ENCODE assay signal across 30 mouse cellular contexts in genomic region chr6:56910910-56911309, GRCm38 (mm10). TPM values are rescaled to one million over a fixed set of nuclear protein-coding genes. Genes with fewer than 3 reads are reported as not detected.
DNase-seq lines count a peak whose midpoint lies in the region; ATAC-seq lines count a peak whose summit lies in the region.
"Had no signal": no experiment of that assay in that cellular context is flagged by ENCODE, and none has a peak within 500 bp of the region (broad histone marks: within the 10 kb centered on the region; RNA-seq: fewer than 3 reads in every experiment).

No protein-coding gene starts in this region.

- intact Hi-C loops in heart, postnatal 25 days (cut with DNase I) = loop anchor here (1.0 to 10.0 kb wide), 2 partner anchors 103 to 1426 kb away; no protein-coding TSS in a partner anchor

- H3K9ac ChIP-seq in heart, embryonic 12.5 days = no peak overlapping the region
- H3K9ac ChIP-seq in liver, embryonic 13.5 days = peak overlapping the region; percentile 63
- no peak overlapping the region for H3K9ac ChIP-seq in midbrain, embryonic 15.5 days
- H3K9ac ChIP-seq: embryonic facial prominence, embryonic 13.5 days; forebrain, embryonic 15.5 days; hindbrain, embryonic 12.5 days; limb, embryonic 13.5 days; lung, embryonic 14.5 days had no signal

- H3K4me2 ChIP-seq in heart, embryonic 12.5 days = no peak overlapping the region
- H3K4me2 ChIP-seq in liver, embryonic 13.5 days = peak overlapping the region; percentile 65
- no peak overlapping the region for H3K4me2 ChIP-seq in midbrain, embryonic 15.5 days
- H3K4me2 ChIP-seq: embryonic facial prominence, embryonic 13.5 days; forebrain, embryonic 15.5 days; hindbrain, embryonic 12.5 days; limb, embryonic 13.5 days; lung, embryonic 14.5 days; midbrain, embryonic 11.5 days had no signal

- ATAC-seq in heart, embryonic 12.5 days (ENCODE audit: insufficient number of reproducible peaks, low FRiP score) = peak; percentile 75
- peak; percentile 81 for ATAC-seq in erythroblast, adult 5-6 weeks (replicated peaks; ENCODE audit: low FRiP score, poor library complexity, severe bottlenecking)
- peak; percentile 95 for ATAC-seq in liver, embryonic 13.5 days (ENCODE audit: low read depth)
- ATAC-seq in megakaryocyte-erythroid progenitor cell, adult 5-6 weeks (replicated peaks; ENCODE audit: low FRiP score, low TSS enrichment, poor library complexity, severe bottlenecking) = peak; percentile 85
- no peak for ATAC-seq in midbrain, embryonic 15.5 days (replicated peaks)
- ATAC-seq: CD4-positive, CD25-positive, alpha-beta regulatory T cell, adult 4 months; forebrain, embryonic 15.5 days; intestine, postnatal 0 days had no signal

- DNase-seq in heart, postnatal 25 days (ENCODE audit: low spot score) = no peak
- peak; percentile 66 for DNase-seq in liver, embryonic 13.5 days
- no peak for DNase-seq in cerebellum, adult 11 months
- DNase-seq: cerebellum, adult 8-10 months; cerebellum, postnatal 36 days; embryo, embryonic 11 days; gastrocnemius, postnatal 10 days; heart, adult 18-20 months; kidney, postnatal 25 days; layer of hippocampus, postnatal 36 days; lung, embryonic 14.5 days had no signal

- 76% methylated on average over 2 of the region's 2 CpGs for WGBS in heart, embryonic 12.5 days
- WGBS in liver, embryonic 13.5 days (ENCODE audit: insufficient replicate concordance) = 12% methylated on average over 2 of the region's 2 CpGs
- WGBS in midbrain, embryonic 15.5 days = 87% methylated on average over 2 of the region's 2 CpGs

- no peak overlapping the region for H3K27ac ChIP-seq in heart, embryonic 12.5 days (ENCODE audit: poor library complexity, severe bottlenecking)
- H3K27ac ChIP-seq in liver, embryonic 13.5 days = peak overlapping the region; percentile 91
- H3K27ac ChIP-seq in midbrain, embryonic 15.5 days = no peak overlapping the region
- H3K27ac ChIP-seq: embryonic facial prominence, embryonic 13.5 days; forebrain, embryonic 15.5 days; hindbrain, embryonic 12.5 days; limb, embryonic 13.5 days had no signal

- H3K4me1 ChIP-seq in heart, embryonic 12.5 days (replicated peaks) = peaks cover 11% of the 10 kb centered on the region
- peaks cover 98% of the 10 kb centered on the region for H3K4me1 ChIP-seq in liver, embryonic 13.5 days (replicated peaks)
- peaks cover 7% of the 10 kb centered on the region; the same call in 1 of the 2 replicates for H3K4me1 ChIP-seq in midbrain, embryonic 15.5 days
- H3K4me1 ChIP-seq: hindbrain, embryonic 12.5 days; limb, embryonic 13.5 days had no signal

- peaks cover 4% of the 10 kb centered on the region; the same call in 1 of the 2 replicates for H3K9me3 ChIP-seq in heart, embryonic 12.5 days (replicated peaks)
- H3K9me3 ChIP-seq in liver, embryonic 13.5 days (replicated peaks) = no peaks in the 10 kb centered on the region
- H3K9me3 ChIP-seq in midbrain, embryonic 15.5 days = no peaks in the 10 kb centered on the region
- H3K9me3 ChIP-seq: embryonic facial prominence, embryonic 13.5 days; forebrain, embryonic 15.5 days; hindbrain, embryonic 12.5 days; limb, embryonic 13.5 days had no signal

- no peak overlapping the region for H3K4me3 ChIP-seq in heart, embryonic 12.5 days
- H3K4me3 ChIP-seq in liver, embryonic 13.5 days (replicated peaks) = 0 out of 2 replicates have a peak overlapping the region, but pooled peaks have one; percentile 6
- H3K4me3 ChIP-seq in midbrain, embryonic 15.5 days = no peak overlapping the region
- H3K4me3 ChIP-seq: embryonic facial prominence, embryonic 13.5 days; forebrain, embryonic 15.5 days; hindbrain, embryonic 12.5 days; limb, embryonic 13.5 days had no signal

- H3K36me3 ChIP-seq in heart, embryonic 12.5 days = peaks cover 8% of the 10 kb centered on the region; the same call in 1 of the 2 replicates
- peaks cover 31% of the 10 kb centered on the region for H3K36me3 ChIP-seq in liver, embryonic 13.5 days
- H3K36me3 ChIP-seq in midbrain, embryonic 15.5 days (replicated peaks) = no peaks in the 10 kb centered on the region
- H3K36me3 ChIP-seq: embryonic facial prominence, embryonic 13.5 days; forebrain, embryonic 15.5 days; hindbrain, embryonic 12.5 days; limb, embryonic 13.5 days had no signal

- no peaks in the 10 kb centered on the region for H3K27me3 ChIP-seq in heart, embryonic 12.5 days (replicated peaks)
- no peaks in the 10 kb centered on the region for H3K27me3 ChIP-seq in liver, embryonic 13.5 days
- H3K27me3 ChIP-seq in midbrain, embryonic 15.5 days (replicated peaks) = no peaks in the 10 kb centered on the region
- H3K27me3 ChIP-seq: embryonic facial prominence, embryonic 13.5 days; forebrain, embryonic 15.5 days; hindbrain, embryonic 12.5 days; limb, embryonic 13.5 days had no signal

RNA-seq across cellular contexts. Expression of gene Nt5c3, which starts 12.8 kb away (rescaled TPM):
- polyA plus RNA-seq in heart, embryonic 12.5 days (2016; fragmentation: Nextera tagmentation; extraction: Ambion mirVana) = 74.8 and 77.4 TPM in 2 replicates
- 10 to 100 TPM; 67.5 to 75.9 TPM for total RNA-seq in heart, postnatal 25 days (2021)
- 1,582 and 1,701 TPM in 2 replicates for total RNA-seq in erythroblast, adult 5-6 weeks (2015; ENCODE audit: low replicate concordance)
- 1,564 and 2,163 TPM in 2 replicates for total RNA-seq in erythroblast, adult 5-6 weeks (2017; ENCODE audit: low replicate concordance)
- 244 and 274 TPM in 2 replicates for polyA plus RNA-seq in liver, embryonic 13.5 days (2015; fragmentation: Nextera tagmentation; extraction: Ambion mirVana)
- total RNA-seq in megakaryocyte-erythroid progenitor cell, adult 5-6 weeks (2014; fragmentation: Nextera tagmentation) = 86.6 and 123 TPM in 2 replicates
- total RNA-seq in megakaryocyte-erythroid progenitor cell, adult 5-6 weeks (2017) = 83.5 and 116 TPM in 2 replicates
- 163 and 169 TPM in 2 replicates for polyA plus RNA-seq in midbrain, embryonic 15.5 days (2015; fragmentation: Nextera tagmentation; extraction: Ambion mirVana)

RNA-seq across cellular contexts. Expression of gene Vmn1r4, which starts 12.9 kb away (rescaled TPM):
- 0.10 and 0.12 TPM in 2 replicates for polyA plus RNA-seq in heart, embryonic 12.5 days (2016; fragmentation: Nextera tagmentation; extraction: Ambion mirVana)
- under 1 TPM in 1 of 2 experiments, not detected in 1; 0.21 TPM for total RNA-seq in heart, postnatal 25 days (2021)
- 1.5 TPM in 1 of 2 replicates, not detected in the other for total RNA-seq in erythroblast, adult 5-6 weeks (2015; ENCODE audit: low replicate concordance)
- 0.56 and 1.7 TPM in 2 replicates for total RNA-seq in erythroblast, adult 5-6 weeks (2017; ENCODE audit: low replicate concordance)
- 0.15 and 0.19 TPM in 2 replicates for polyA plus RNA-seq in liver, embryonic 13.5 days (2015; fragmentation: Nextera tagmentation; extraction: Ambion mirVana)
- not detected in 2 replicates for total RNA-seq in megakaryocyte-erythroid progenitor cell, adult 5-6 weeks (2014; fragmentation: Nextera tagmentation)
- total RNA-seq in megakaryocyte-erythroid progenitor cell, adult 5-6 weeks (2017) = 0.42 TPM in 1 of 2 replicates, not detected in the other
- polyA plus RNA-seq in midbrain, embryonic 15.5 days (2015; fragmentation: Nextera tagmentation; extraction: Ambion mirVana) = 0.50 and 0.61 TPM in 2 replicates
- polyA plus RNA-seq: small intestine, adult 2 months had no signal

RNA-seq across cellular contexts. Expression of gene Vmn1r5, which starts 59.2 kb away (rescaled TPM):
- not detected in 2 replicates for polyA plus RNA-seq in heart, embryonic 12.5 days (2016; fragmentation: Nextera tagmentation; extraction: Ambion mirVana)
- total RNA-seq in heart, postnatal 25 days (2021) = not detected
- total RNA-seq in erythroblast, adult 5-6 weeks (2015; ENCODE audit: low replicate concordance) = 0.77 TPM in 1 of 2 replicates, not detected in the other
- not detected in 2 replicates for total RNA-seq in erythroblast, adult 5-6 weeks (2017; ENCODE audit: low replicate concordance)
- polyA plus RNA-seq in liver, embryonic 13.5 days (2015; fragmentation: Nextera tagmentation; extraction: Ambion mirVana) = not detected in 2 replicates
- total RNA-seq in megakaryocyte-erythroid progenitor cell, adult 5-6 weeks (2014; fragmentation: Nextera tagmentation) = not detected in 2 replicates
- total RNA-seq in megakaryocyte-erythroid progenitor cell, adult 5-6 weeks (2017) = not detected in 2 replicates
- not detected in 2 replicates for polyA plus RNA-seq in midbrain, embryonic 15.5 days (2015; fragmentation: Nextera tagmentation; extraction: Ambion mirVana)
- total RNA-seq: gastrocnemius, postnatal 10 days; heart, adult 18-20 months; layer of hippocampus, adult 8-10 months; layer of hippocampus, postnatal 36 days; left cerebral cortex, postnatal 14 days; monocyte, adult 5-6 weeks; neutrophil, adult 5-6 weeks had no signal
- polyA plus RNA-seq: CD4-positive, CD25-positive, alpha-beta regulatory T cell, adult 4 months; embryonic facial prominence, embryonic 13.5 days; forebrain, embryonic 15.5 days; heart, embryonic 16.5 days; hindbrain, embryonic 12.5 days; intestine, postnatal 0 days; kidney, embryonic 14.5 days; limb, embryonic 13.5 days; lung, embryonic 14.5 days; midbrain, embryonic 11.5 days; small intestine, adult 2 months; testis, adult 2 months had no signal

Comparison
In these comparisons a context has a peak if more than half of its experiments do, and no peak if none do; other contexts are left out.
1. RNA of gene Nt5c3, which starts 12.8 kb away (total RNA-seq): 1,564 to 2,163 TPM in erythroblast, adult 5-6 weeks; 83.5 to 123 TPM in megakaryocyte-erythroid progenitor cell, adult 5-6 weeks and 67.5 to 75.9 TPM in heart, postnatal 25 days; every median in the first group is over 10 times any median in the second.